Mouse (Mus musculus): ENCODE data around the gene Gnpnat1.
"Not testable (repeated sequence)": the region's sequence is repeated elsewhere in the genome, so short reads cannot be mapped to it uniquely, and the experiment has no call there.

Gene Gnpnat1

GRCm38 (mm10) chr14:45404813-45405212 lies at the start of gene Gnpnat1:
Gnpnat1 (minus strand) TSS chr14:45404913.
- DNase-seq = not testable (repeated sequence)

- peak; percentile 61 for DNase-seq
Observed at GRCm38 (mm10) chr14:45453538-45454233, 49.0 kb upstream of the Gnpnat1 start.

- peak; percentile 88 for DNase-seq
Observed at GRCm38 (mm10) chr14:45452861-45453512, 48.3 kb upstream of the Gnpnat1 start.

GRCm38 (mm10) chr14:45452148-45452547 lies 47.4 kb upstream of the Gnpnat1 start:
- DNase-seq = peak; percentile 47

- DNase-seq = no peak
Observed at GRCm38 (mm10) chr14:45451090-45451489, 46.4 kb upstream of the Gnpnat1 start.

GRCm38 (mm10) chr14:45446777-45447176 lies 42.1 kb upstream of the Gnpnat1 start:
- DNase-seq = peak; percentile 47

- DNase-seq = no peak
Observed at GRCm38 (mm10) chr14:45445445-45445844, 40.7 kb upstream of the Gnpnat1 start.

GRCm38 (mm10) chr14:45444870-45445269 lies 40.2 kb upstream of the Gnpnat1 start:
- no peak for DNase-seq

- no peak for DNase-seq
Observed at GRCm38 (mm10) chr14:45442781-45443560, 38.3 kb upstream of the Gnpnat1 start.

- DNase-seq = no peak
Observed at GRCm38 (mm10) chr14:45441291-45441690, 36.6 kb upstream of the Gnpnat1 start.

GRCm38 (mm10) chr14:45439387-45439786 lies 34.7 kb upstream of the Gnpnat1 start:
- no peak for DNase-seq

- no peak for DNase-seq
Observed at GRCm38 (mm10) chr14:45438931-45439275, 34.2 kb upstream of the Gnpnat1 start.

- peak; percentile 56 for DNase-seq
Observed at GRCm38 (mm10) chr14:45438250-45438930, 33.7 kb upstream of the Gnpnat1 start.

- peak; percentile 55 for DNase-seq
Observed at GRCm38 (mm10) chr14:45434220-45434619, 29.5 kb upstream of the Gnpnat1 start.

GRCm38 (mm10) chr14:45432003-45432402 lies 27.3 kb upstream of the Gnpnat1 start:
- peak; percentile 45 for DNase-seq

- DNase-seq = peak; percentile 94
Observed at GRCm38 (mm10) chr14:45430066-45430842, 25.5 kb upstream of the Gnpnat1 start.

GRCm38 (mm10) chr14:45423220-45423619 lies 18.5 kb upstream of the Gnpnat1 start:
- peak; percentile 76 for DNase-seq

GRCm38 (mm10) chr14:45422371-45422770 lies 17.7 kb upstream of the Gnpnat1 start:
- DNase-seq = peak; percentile 11

- DNase-seq = no peak
Observed at GRCm38 (mm10) chr14:45419323-45419722, 14.6 kb upstream of the Gnpnat1 start.

- no peak for DNase-seq
Observed at GRCm38 (mm10) chr14:45418553-45418952, 13.8 kb upstream of the Gnpnat1 start.

- no peak for DNase-seq
Observed at GRCm38 (mm10) chr14:45416265-45416664, 11.6 kb upstream of the Gnpnat1 start.

- no peak for DNase-seq
Observed at GRCm38 (mm10) chr14:45403651-45404050, 1.1 kb downstream of the Gnpnat1 start.

Measured in kidney, adult 9 months (tissue).